Mouse (Mus musculus): Measurements from ENCODE around the gene Gch1.

GRCm38 (mm10) chr14:47189635-47189955 lies 382 bp upstream of the Gch1 start:
- TF ChIP-seq CTCF (IDR thresholded peaks at IDR 0.05; ENCODE audit: low read depth): no peak
- TF ChIP-seq EP300 (optimal IDR thresholded peaks at IDR 0.05): no peak
